ENCODE assay signal across 10 mouse cellular contexts in the genomic region with DNA sequence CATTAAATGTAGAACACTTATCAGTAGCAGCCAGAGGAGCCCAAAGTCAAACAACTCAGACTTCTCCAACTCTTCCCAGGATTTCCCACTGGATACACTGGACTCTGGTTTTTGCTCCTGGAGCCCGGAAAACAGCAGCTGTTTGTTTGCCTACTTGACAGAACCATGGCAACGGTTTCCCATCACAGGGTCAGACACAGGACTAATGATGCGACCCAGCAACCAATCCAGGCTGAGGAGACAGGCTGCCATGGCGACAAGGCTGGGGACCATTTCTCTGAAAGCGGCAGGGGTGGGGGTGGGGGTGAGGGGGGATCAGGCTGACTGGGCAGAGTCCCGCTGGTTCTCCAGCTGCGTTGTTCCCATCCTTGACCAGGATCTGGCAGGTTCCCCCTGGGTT. TPM values are rescaled to one million over a fixed set of nuclear protein-coding genes. Genes with fewer than 3 reads are reported as not detected.
DNase-seq lines count a peak whose midpoint lies in the region; ATAC-seq lines count a peak whose summit lies in the region.
"Had no signal": no experiment of that assay in that cellular context is flagged by ENCODE, and none has a peak within 500 bp of the region (broad histone marks: within the 10 kb centered on the region; RNA-seq: fewer than 3 reads in every experiment).

No protein-coding gene starts in this region.

- no peaks in the 10 kb centered on the region for H3K27me3 ChIP-seq in embryonic facial prominence, embryonic 11.5 days (ENCODE audit: control insufficient read depth, insufficient read depth, low read length)
- no peaks in the 10 kb centered on the region for H3K27me3 ChIP-seq in hindbrain, embryonic 12.5 days
- no peaks in the 10 kb centered on the region for H3K27me3 ChIP-seq in neural tube, embryonic 12.5 days (replicated peaks)

- H3K9me3 ChIP-seq in embryonic facial prominence, embryonic 11.5 days (replicated peaks; ENCODE audit: control insufficient read depth, low read length), result no peaks in the 10 kb centered on the region
- no peaks in the 10 kb centered on the region for H3K9me3 ChIP-seq in hindbrain, embryonic 12.5 days (replicated peaks)
- no peaks in the 10 kb centered on the region for H3K9me3 ChIP-seq in neural tube, embryonic 12.5 days

- no peak overlapping the region for H3K4me2 ChIP-seq in embryonic facial prominence, embryonic 11.5 days (ENCODE audit: low read depth, low read length)
- peak overlapping the region; percentile 27; the same call in 1 of the 2 replicates for H3K4me2 ChIP-seq in hindbrain, embryonic 12.5 days (replicated peaks)
- peak overlapping the region; percentile 32; the same call in 1 of the 2 replicates for H3K4me2 ChIP-seq in neural tube, embryonic 12.5 days (replicated peaks)

- H3K4me3 ChIP-seq in embryonic facial prominence, embryonic 11.5 days (ENCODE audit: low read depth, low read length), result no peak overlapping the region
- H3K4me3 ChIP-seq in hindbrain, embryonic 12.5 days, result no peak overlapping the region
- H3K4me3 ChIP-seq in neural tube, embryonic 12.5 days, result no peak overlapping the region

- no peaks in the 10 kb centered on the region for H3K4me1 ChIP-seq in embryonic facial prominence, embryonic 11.5 days (ENCODE audit: control insufficient read depth, insufficient read depth, low read length)
- H3K4me1 ChIP-seq in hindbrain, embryonic 12.5 days, result peaks cover 26% of the 10 kb centered on the region
- peaks cover 20% of the 10 kb centered on the region for H3K4me1 ChIP-seq in neural tube, embryonic 12.5 days

- no peaks in the 10 kb centered on the region for H3K36me3 ChIP-seq in embryonic facial prominence, embryonic 11.5 days (replicated peaks; ENCODE audit: control insufficient read depth, insufficient read depth, low read depth, low read length)
- no peaks in the 10 kb centered on the region for H3K36me3 ChIP-seq in hindbrain, embryonic 12.5 days
- H3K36me3 ChIP-seq in neural tube, embryonic 12.5 days, result no peaks in the 10 kb centered on the region

- DNase-seq in kidney, postnatal 4 days, result peak; percentile 44 to 56
- no peak for DNase-seq in kidney, adult 9 months
- peak; percentile 53 for DNase-seq in embryonic facial prominence, embryonic 11.5 days (ENCODE audit: low spot score)
- DNase-seq in urinary bladder, postnatal 10 days (ENCODE audit: low spot score), result no peak
- DNase-seq in urinary bladder, adult 2 months (ENCODE audit: low spot score), result no peak
- DNase-seq in adrenal gland, postnatal 4 days (ENCODE audit: low spot score in 2 of 2), result no peak

- 7% methylated on average over 7 of the region's 7 CpGs for WGBS in embryonic facial prominence, embryonic 11.5 days
- 5% methylated on average over 7 of the region's 7 CpGs for WGBS in hindbrain, embryonic 12.5 days
- WGBS in neural tube, embryonic 12.5 days, result 2% methylated on average over 7 of the region's 7 CpGs

- no peak overlapping the region for H3K27ac ChIP-seq in embryonic facial prominence, embryonic 11.5 days (replicated peaks; ENCODE audit: low read depth, low read length)
- peak overlapping the region; percentile 93 for H3K27ac ChIP-seq in hindbrain, embryonic 12.5 days
- H3K27ac ChIP-seq in neural tube, embryonic 12.5 days, result peak overlapping the region; percentile 70

- ATAC-seq in embryonic facial prominence, embryonic 11.5 days (replicated peaks; ENCODE audit: insufficient number of reproducible peaks, low FRiP score, low TSS enrichment, low read depth), result 0 out of 2 replicates have a peak, but pooled peaks have one; percentile 69
- peak; percentile 91 for ATAC-seq in hindbrain, embryonic 12.5 days (ENCODE audit: low FRiP score)
- ATAC-seq in neural tube, embryonic 12.5 days (ENCODE audit: low FRiP score, low read depth), result peak; percentile 91

- H3K9ac ChIP-seq in embryonic facial prominence, embryonic 11.5 days (replicated peaks; ENCODE audit: low read length), result no peak overlapping the region
- no peak overlapping the region for H3K9ac ChIP-seq in hindbrain, embryonic 12.5 days
- no peak overlapping the region for H3K9ac ChIP-seq in neural tube, embryonic 12.5 days

RNA-seq across cellular contexts. Expression of gene Resp18, which starts 11.2 kb away (rescaled TPM):
- polyA plus RNA-seq in embryonic facial prominence, embryonic 11.5 days (2014; fragmentation: Nextera tagmentation; extraction: Ambion mirVana), result 4.9 and 5.8 TPM in 2 replicates
- 50.0 and 56.8 TPM in 2 replicates for polyA plus RNA-seq in hindbrain, embryonic 12.5 days (2016; fragmentation: Nextera tagmentation; extraction: Ambion mirVana)
- 61.9 and 69.5 TPM in 2 replicates for polyA plus RNA-seq in neural tube, embryonic 12.5 days (2016; fragmentation: Nextera tagmentation; extraction: Ambion mirVana)
- polyA plus RNA-seq in urinary bladder, adult 2 months (2012; rRNA removed), result 0.31 and 0.52 TPM in 2 replicates
- total RNA-seq in adrenal gland, postnatal 4 days (2021), result 100 to 1,000 TPM; 138 to 152 TPM

RNA-seq across cellular contexts. Expression of gene Ptprn, which starts 25.1 kb away (rescaled TPM):
- polyA plus RNA-seq in embryonic facial prominence, embryonic 11.5 days (2014; fragmentation: Nextera tagmentation; extraction: Ambion mirVana), result 1.4 and 1.5 TPM in 2 replicates
- 11.7 and 12.6 TPM in 2 replicates for polyA plus RNA-seq in hindbrain, embryonic 12.5 days (2016; fragmentation: Nextera tagmentation; extraction: Ambion mirVana)
- 13.8 and 15.0 TPM in 2 replicates for polyA plus RNA-seq in neural tube, embryonic 12.5 days (2016; fragmentation: Nextera tagmentation; extraction: Ambion mirVana)
- 0.40 and 0.65 TPM in 2 replicates for polyA plus RNA-seq in urinary bladder, adult 2 months (2012; rRNA removed)
- 10 to 100 TPM; 79.8 to 81.3 TPM for total RNA-seq in adrenal gland, postnatal 4 days (2021)

RNA-seq across cellular contexts. Expression of gene Dnpep, which starts 28.4 kb away (rescaled TPM):
- 123 and 146 TPM in 2 replicates for polyA plus RNA-seq in embryonic facial prominence, embryonic 11.5 days (2014; fragmentation: Nextera tagmentation; extraction: Ambion mirVana)
- polyA plus RNA-seq in hindbrain, embryonic 12.5 days (2016; fragmentation: Nextera tagmentation; extraction: Ambion mirVana), result 173 and 175 TPM in 2 replicates
- 193 and 201 TPM in 2 replicates for polyA plus RNA-seq in neural tube, embryonic 12.5 days (2016; fragmentation: Nextera tagmentation; extraction: Ambion mirVana)
- 106 and 124 TPM in 2 replicates for polyA plus RNA-seq in urinary bladder, adult 2 months (2012; rRNA removed)
- total RNA-seq in adrenal gland, postnatal 4 days (2021), result 100 to 1,000 TPM; 106 to 113 TPM

RNA-seq across cellular contexts. Expression of gene Dnajb2, which starts 53.2 kb away (rescaled TPM):
- polyA plus RNA-seq in embryonic facial prominence, embryonic 11.5 days (2014; fragmentation: Nextera tagmentation; extraction: Ambion mirVana), result 13.8 and 17.2 TPM in 2 replicates
- polyA plus RNA-seq in hindbrain, embryonic 12.5 days (2016; fragmentation: Nextera tagmentation; extraction: Ambion mirVana), result 54.6 and 55.2 TPM in 2 replicates
- polyA plus RNA-seq in neural tube, embryonic 12.5 days (2016; fragmentation: Nextera tagmentation; extraction: Ambion mirVana), result 49.6 and 54.9 TPM in 2 replicates
- 34.6 and 37.8 TPM in 2 replicates for polyA plus RNA-seq in urinary bladder, adult 2 months (2012; rRNA removed)
- 10 to 100 TPM; 40.5 to 42.5 TPM for total RNA-seq in adrenal gland, postnatal 4 days (2021)

RNA-seq across cellular contexts. Expression of gene A630095N17Rik, which starts 57.5 kb away (rescaled TPM):
- polyA plus RNA-seq in embryonic facial prominence, embryonic 11.5 days (2014; fragmentation: Nextera tagmentation; extraction: Ambion mirVana), result not detected in 2 replicates
- not detected in 2 replicates for polyA plus RNA-seq in hindbrain, embryonic 12.5 days (2016; fragmentation: Nextera tagmentation; extraction: Ambion mirVana)
- not detected in 2 replicates for polyA plus RNA-seq in neural tube, embryonic 12.5 days (2016; fragmentation: Nextera tagmentation; extraction: Ambion mirVana)
- not detected in 2 replicates for polyA plus RNA-seq in urinary bladder, adult 2 months (2012; rRNA removed)
- total RNA-seq in adrenal gland, postnatal 4 days (2021), result not detected
- total RNA-seq: layer of hippocampus, postnatal 25 days had no signal
- polyA plus RNA-seq: cortical plate, adult 2 months had no signal

Comparison
In these comparisons a context has a peak if more than half of its experiments do, and no peak if none do; other contexts are left out.
1. DNase-seq: peak in kidney, postnatal 4 days (2 of 2) and embryonic facial prominence, embryonic 11.5 days (single experiment); none in kidney, adult 9 months (single experiment), urinary bladder, postnatal 10 days (single experiment), urinary bladder, adult 2 months (single experiment) and adrenal gland, postnatal 4 days (0 of 2).
2. Peak in every context shown above with its lines, with median percentiles within 50 percentile points of each other: ATAC-seq.